ENCODE assay signal across 19 mouse cellular contexts in genomic region chr12:3815386-3815785, GRCm38 (mm10). TPM values are rescaled to one million over a fixed set of nuclear protein-coding genes. Genes with fewer than 3 reads are reported as not detected.
DNase-seq lines count a peak whose midpoint lies in the region; ATAC-seq and TF ChIP-seq lines count a peak whose summit lies in the region.
"Had no signal": no experiment of that assay in that cellular context is flagged by ENCODE, and none has a peak within 500 bp of the region (broad histone marks: within the 10 kb centered on the region; RNA-seq: fewer than 3 reads in every experiment).

No protein-coding gene starts in this region.

- H3K9ac ChIP-seq in forebrain, postnatal 0 days: no peak overlapping the region
- no peak overlapping the region for H3K9ac ChIP-seq in forebrain, embryonic 11.5 days (ENCODE audit: low read length)
- no peak overlapping the region for H3K9ac ChIP-seq in intestine, embryonic 15.5 days
- no peak overlapping the region for H3K9ac ChIP-seq in intestine, postnatal 0 days (ENCODE audit: low read depth, low read length)
- H3K9ac ChIP-seq in midbrain, embryonic 16.5 days (ENCODE audit: low read depth, low read length): no peak overlapping the region
- H3K9ac ChIP-seq: hindbrain, embryonic 14.5 days; liver, postnatal 0 days; neural tube, embryonic 13.5 days had no signal

- no peak for ATAC-seq in forebrain, postnatal 0 days
- no peak for ATAC-seq in forebrain, embryonic 11.5 days (replicated peaks; ENCODE audit: low FRiP score)
- ATAC-seq in intestine, embryonic 15.5 days: no peak
- ATAC-seq in intestine, postnatal 0 days: no peak
- ATAC-seq in midbrain, embryonic 16.5 days: no peak
- ATAC-seq: liver, postnatal 0 days had no signal

- no peaks in the 10 kb centered on the region for H3K27me3 ChIP-seq in forebrain, postnatal 0 days (ENCODE audit: insufficient read depth, low read length)
- no peaks in the 10 kb centered on the region for H3K27me3 ChIP-seq in forebrain, embryonic 11.5 days (ENCODE audit: control insufficient read depth, insufficient read depth, low read length)
- H3K27me3 ChIP-seq in intestine, embryonic 15.5 days (replicated peaks): no peaks in the 10 kb centered on the region
- no peaks in the 10 kb centered on the region for H3K27me3 ChIP-seq in intestine, postnatal 0 days (replicated peaks; ENCODE audit: control insufficient read depth, insufficient read depth, low read length)
- H3K27me3 ChIP-seq in midbrain, embryonic 10.5 days (ENCODE audit: low read depth, poor library complexity, severe bottlenecking): peaks cover 3% of the 10 kb centered on the region
- no peaks in the 10 kb centered on the region for H3K27me3 ChIP-seq in midbrain, embryonic 16.5 days (ENCODE audit: control insufficient read depth, insufficient read depth, low read depth, low read length)
- H3K27me3 ChIP-seq: neural tube, embryonic 13.5 days had no signal

- 33% methylated on average over 6 of the region's 6 CpGs for WGBS in forebrain, postnatal 0 days
- 49% methylated on average over 6 of the region's 6 CpGs for WGBS in forebrain, embryonic 11.5 days
- WGBS in intestine, embryonic 15.5 days: 51% methylated on average over 6 of the region's 6 CpGs
- WGBS in intestine, postnatal 0 days: 41% methylated on average over 6 of the region's 6 CpGs
- WGBS in midbrain, embryonic 10.5 days: 48% methylated on average over 6 of the region's 6 CpGs
- WGBS in midbrain, embryonic 16.5 days: 40% methylated on average over 6 of the region's 6 CpGs

- no peaks in the 10 kb centered on the region for H3K9me3 ChIP-seq in forebrain, postnatal 0 days (ENCODE audit: low read length)
- H3K9me3 ChIP-seq in forebrain, embryonic 11.5 days (ENCODE audit: control insufficient read depth, low read length): no peaks in the 10 kb centered on the region
- H3K9me3 ChIP-seq in intestine, embryonic 15.5 days: no peaks in the 10 kb centered on the region
- H3K9me3 ChIP-seq in intestine, postnatal 0 days (ENCODE audit: control insufficient read depth): no peaks in the 10 kb centered on the region
- no peaks in the 10 kb centered on the region for H3K9me3 ChIP-seq in midbrain, embryonic 10.5 days (replicated peaks)
- H3K9me3 ChIP-seq in midbrain, embryonic 16.5 days (replicated peaks; ENCODE audit: control insufficient read depth, low read length, poor library complexity, severe bottlenecking): no peaks in the 10 kb centered on the region
- H3K9me3 ChIP-seq: limb, embryonic 10.5 days; neural tube, embryonic 13.5 days had no signal

- no peaks in the 10 kb centered on the region; the same call in 1 of the 2 replicates for H3K36me3 ChIP-seq in forebrain, postnatal 0 days (ENCODE audit: insufficient read depth)
- H3K36me3 ChIP-seq in forebrain, embryonic 11.5 days (ENCODE audit: control insufficient read depth, insufficient read depth, low read length): no peaks in the 10 kb centered on the region
- H3K36me3 ChIP-seq in intestine, embryonic 15.5 days: no peaks in the 10 kb centered on the region; the same call in 1 of the 2 replicates
- peaks cover 13% of the 10 kb centered on the region; the same call in 1 of the 2 replicates for H3K36me3 ChIP-seq in intestine, postnatal 0 days (ENCODE audit: control insufficient read depth, insufficient read depth)
- H3K36me3 ChIP-seq in midbrain, embryonic 10.5 days: no peaks in the 10 kb centered on the region
- no peaks in the 10 kb centered on the region for H3K36me3 ChIP-seq in midbrain, embryonic 16.5 days (ENCODE audit: control insufficient read depth, insufficient read depth, low read length)
- H3K36me3 ChIP-seq: limb, embryonic 10.5 days; neural tube, embryonic 13.5 days had no signal

- H3K4me3 ChIP-seq in forebrain, postnatal 0 days (ENCODE audit: low read depth, low read length): no peak overlapping the region
- no peak overlapping the region for H3K4me3 ChIP-seq in forebrain, embryonic 11.5 days (ENCODE audit: low read depth, low read length)
- H3K4me3 ChIP-seq in intestine, embryonic 15.5 days (replicated peaks): no peak overlapping the region
- H3K4me3 ChIP-seq in intestine, postnatal 0 days (ENCODE audit: low read depth, low read length): no peak overlapping the region
- H3K4me3 ChIP-seq in midbrain, embryonic 10.5 days: no peak overlapping the region
- no peak overlapping the region for H3K4me3 ChIP-seq in midbrain, embryonic 16.5 days (ENCODE audit: low read depth, low read length)
- H3K4me3 ChIP-seq: limb, embryonic 10.5 days; neural tube, embryonic 13.5 days had no signal

- DNase-seq in forebrain, postnatal 0 days: no peak
- no peak for DNase-seq in forebrain, embryonic 11.5 days (ENCODE audit: low spot score)
- no peak for DNase-seq in midbrain, embryonic 10.5 days (ENCODE audit: low spot score)
- no peak for DNase-seq in urinary bladder, postnatal 25 days (ENCODE audit: low spot score)
- DNase-seq: adrenal gland, postnatal 25 days; B cell, adult 2 months; heart, postnatal 36 days; kidney, postnatal 10 days; liver, postnatal 0 days; lung, postnatal 4 days; spleen, adult 18-20 months; thymus, adult 18-20 months; thymus, postnatal 4 days had no signal

- no peak overlapping the region for H3K27ac ChIP-seq in forebrain, postnatal 0 days (ENCODE audit: low read depth, low read length)
- no peak overlapping the region for H3K27ac ChIP-seq in forebrain, embryonic 11.5 days (ENCODE audit: low read depth, low read length)
- peak overlapping the region; percentile 10; the same call in 1 of the 2 replicates for H3K27ac ChIP-seq in intestine, embryonic 15.5 days
- no peak overlapping the region; the same call in 1 of the 2 replicates for H3K27ac ChIP-seq in intestine, postnatal 0 days (ENCODE audit: low read depth, low read length)
- H3K27ac ChIP-seq in midbrain, embryonic 10.5 days (replicated peaks): peak overlapping the region; percentile 13
- no peak overlapping the region for H3K27ac ChIP-seq in midbrain, embryonic 16.5 days (ENCODE audit: low read length)
- H3K27ac ChIP-seq: hindbrain, embryonic 14.5 days; limb, embryonic 10.5 days; neural tube, embryonic 13.5 days had no signal

- peak; percentile 20 for TF ChIP-seq CTCF in forebrain, postnatal 0 days (IDR thresholded peaks at IDR 0.05; ENCODE audit: low read depth)
- TF ChIP-seq CTCF in intestine, postnatal 0 days (IDR thresholded peaks at IDR 0.05; ENCODE audit: low read depth): no peak

- H3K4me2 ChIP-seq in forebrain, postnatal 0 days (ENCODE audit: low read depth): no peak overlapping the region
- H3K4me2 ChIP-seq in forebrain, embryonic 11.5 days (ENCODE audit: low read depth, low read length, severe bottlenecking): no peak overlapping the region
- no peak overlapping the region for H3K4me2 ChIP-seq in intestine, embryonic 15.5 days (replicated peaks)
- H3K4me2 ChIP-seq in intestine, postnatal 0 days (replicated peaks; ENCODE audit: low read depth): no peak overlapping the region
- H3K4me2 ChIP-seq in midbrain, embryonic 16.5 days (ENCODE audit: low read length): no peak overlapping the region
- H3K4me2 ChIP-seq: hindbrain, embryonic 14.5 days; neural tube, embryonic 13.5 days had no signal

- H3K4me1 ChIP-seq in forebrain, postnatal 0 days (ENCODE audit: insufficient read depth): peaks cover 12% of the 10 kb centered on the region
- peaks cover 3% of the 10 kb centered on the region; the same call in 1 of the 2 replicates for H3K4me1 ChIP-seq in forebrain, embryonic 11.5 days (replicated peaks; ENCODE audit: control insufficient read depth, insufficient read depth, low read length)
- H3K4me1 ChIP-seq in intestine, embryonic 15.5 days (replicated peaks): peaks cover 71% of the 10 kb centered on the region
- peaks cover 25% of the 10 kb centered on the region for H3K4me1 ChIP-seq in intestine, postnatal 0 days (replicated peaks; ENCODE audit: control insufficient read depth, insufficient read depth, low read length)
- peaks cover 33% of the 10 kb centered on the region for H3K4me1 ChIP-seq in midbrain, embryonic 10.5 days
- peaks cover 46% of the 10 kb centered on the region for H3K4me1 ChIP-seq in midbrain, embryonic 16.5 days (ENCODE audit: control insufficient read depth, insufficient read depth, low read length)

RNA-seq across cellular contexts. Expression of gene Dnmt3a, which starts 9.6 kb away (rescaled TPM):
- 54.8 and 72.8 TPM in 2 replicates for total RNA-seq in forebrain, postnatal 0 days (2014; rRNA removed)
- 51.1 and 91.4 TPM in 2 replicates for polyA plus RNA-seq in forebrain, postnatal 0 days (2015; fragmentation: Nextera tagmentation; extraction: Ambion mirVana)
- polyA plus RNA-seq in forebrain, embryonic 11.5 days (2014; fragmentation: Nextera tagmentation; extraction: Ambion mirVana): 102 and 104 TPM in 2 replicates
- 114 and 120 TPM in 2 replicates for polyA plus RNA-seq in intestine, embryonic 15.5 days (2015; fragmentation: Nextera tagmentation; extraction: Ambion mirVana)
- 33.9 and 42.2 TPM in 2 replicates for polyA plus RNA-seq in intestine, postnatal 0 days (2015; fragmentation: Nextera tagmentation; extraction: Ambion mirVana)
- 92.2 and 115 TPM in 2 replicates for polyA plus RNA-seq in midbrain, embryonic 10.5 days (2016; fragmentation: Nextera tagmentation; extraction: Ambion mirVana)
- polyA plus RNA-seq in midbrain, embryonic 16.5 days (2015; fragmentation: Nextera tagmentation; extraction: Ambion mirVana): 112 and 125 TPM in 2 replicates

Comparison
In these comparisons a context has a peak if more than half of its experiments do, and no peak if none do; other contexts are left out.
1. H3K27ac ChIP-seq: peak in intestine, embryonic 15.5 days (single experiment) and midbrain, embryonic 10.5 days (single experiment); none in forebrain, postnatal 0 days (single experiment), forebrain, embryonic 11.5 days (single experiment), intestine, postnatal 0 days (single experiment) and midbrain, embryonic 16.5 days (single experiment).